Mouse (Mus musculus): Measurements from ENCODE around the gene Ttll5.

DNA sequence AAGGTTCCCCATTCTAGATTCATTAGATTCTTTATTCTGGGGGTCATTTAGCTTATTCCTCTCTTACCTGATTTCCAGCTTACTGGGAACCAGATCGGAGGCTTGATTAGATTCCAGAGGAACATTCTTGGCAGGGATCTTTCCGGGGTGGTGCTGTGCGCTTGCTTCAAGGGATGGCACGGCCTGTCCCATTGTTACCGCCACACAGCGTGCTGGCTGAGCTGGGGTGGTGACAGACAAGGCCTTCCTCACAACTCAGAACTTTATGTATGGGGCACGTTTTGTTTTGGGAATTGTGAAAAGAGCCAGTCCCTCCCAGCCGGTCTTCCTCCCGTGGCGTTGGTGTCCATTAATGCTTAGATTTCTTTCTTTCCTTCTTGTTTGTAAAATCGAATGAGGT lies 278.9 kb downstream of the Ttll5 start:
- TF ChIP-seq CTCF (IDR thresholded peaks at IDR 0.05; ENCODE audit: low read depth) (no peak), EP300 (IDR thresholded peaks at IDR 0.05; ENCODE audit: low read depth) (no peak)

Data from liver, embryonic 14.5 days (tissue).